In genomic region chr13:102232291-102232936, GRCm38 (mm10) we compare ENCODE assay signal across 9 mouse cellular contexts.
DNase-seq lines count a peak whose midpoint lies in the region; ATAC-seq lines count a peak whose summit lies in the region.
"Had no signal": no experiment of that assay in that cellular context is flagged by ENCODE, and none has a peak within 500 bp of the region (broad histone marks: within the 10 kb centered on the region; RNA-seq: fewer than 3 reads in every experiment).

No protein-coding gene starts in this region.

- ATAC-seq in kidney, embryonic 15.5 days (replicated peaks; ENCODE audit: low FRiP score), result no peak
- ATAC-seq in midbrain, embryonic 15.5 days (replicated peaks), result no peak

- no peaks in the 10 kb centered on the region for H3K27me3 ChIP-seq in kidney, embryonic 15.5 days
- H3K27me3 ChIP-seq in midbrain, embryonic 15.5 days (replicated peaks), result no peaks in the 10 kb centered on the region
- H3K27me3 ChIP-seq: neural tube, embryonic 12.5 days had no signal

- no peak overlapping the region for H3K4me3 ChIP-seq in kidney, embryonic 15.5 days (replicated peaks)
- no peak overlapping the region for H3K4me3 ChIP-seq in midbrain, embryonic 15.5 days
- H3K4me3 ChIP-seq: neural tube, embryonic 12.5 days had no signal

- H3K4me2 ChIP-seq in kidney, embryonic 15.5 days, result no peak overlapping the region
- no peak overlapping the region for H3K4me2 ChIP-seq in midbrain, embryonic 15.5 days
- H3K4me2 ChIP-seq: neural tube, embryonic 12.5 days had no signal

- no peaks in the 10 kb centered on the region for H3K9me3 ChIP-seq in kidney, embryonic 15.5 days (replicated peaks)
- no peaks in the 10 kb centered on the region for H3K9me3 ChIP-seq in midbrain, embryonic 15.5 days
- H3K9me3 ChIP-seq: neural tube, embryonic 12.5 days had no signal

- 0 out of 2 replicates have a peak overlapping the region, but pooled peaks have one; percentile 37 for H3K27ac ChIP-seq in kidney, embryonic 15.5 days
- no peak overlapping the region for H3K27ac ChIP-seq in midbrain, embryonic 15.5 days
- H3K27ac ChIP-seq: neural tube, embryonic 12.5 days had no signal

- H3K36me3 ChIP-seq in kidney, embryonic 15.5 days, result no peaks in the 10 kb centered on the region
- no peaks in the 10 kb centered on the region for H3K36me3 ChIP-seq in midbrain, embryonic 15.5 days (replicated peaks)
- H3K36me3 ChIP-seq: neural tube, embryonic 12.5 days had no signal

- WGBS in kidney, embryonic 15.5 days, result 64% methylated on average over 4 of the region's 4 CpGs
- 80% methylated on average over 4 of the region's 4 CpGs for WGBS in midbrain, embryonic 15.5 days

- H3K9ac ChIP-seq in kidney, embryonic 15.5 days, result no peak overlapping the region
- H3K9ac ChIP-seq in midbrain, embryonic 15.5 days, result no peak overlapping the region
- H3K9ac ChIP-seq: neural tube, embryonic 12.5 days had no signal

- H3K4me1 ChIP-seq in kidney, embryonic 15.5 days, result peaks cover 3% of the 10 kb centered on the region; the same call in 1 of the 2 replicates
- H3K4me1 ChIP-seq in midbrain, embryonic 15.5 days, result no peaks in the 10 kb centered on the region
- H3K4me1 ChIP-seq: neural tube, embryonic 12.5 days had no signal

- DNase-seq in adrenal gland, postnatal 10 days, result peak; percentile 6
- no peak for DNase-seq in adrenal gland, postnatal 4 days (ENCODE audit: low spot score in 2 of 2)
- DNase-seq in testis, postnatal 14 days (ENCODE audit: low spot score), result peak; percentile 48
- no peak for DNase-seq in testis, postnatal 10 days (ENCODE audit: low spot score)
- peak; percentile 61 for DNase-seq in urinary bladder, postnatal 14 days (ENCODE audit: low spot score)
- DNase-seq in frontal cortex, postnatal 25 days (ENCODE audit: low spot score in 2 of 2), result no peak

Comparison
In these comparisons a context has a peak if more than half of its experiments do, and no peak if none do; other contexts are left out.
1. DNase-seq: peak in adrenal gland, postnatal 10 days (single experiment), testis, postnatal 14 days (single experiment) and urinary bladder, postnatal 14 days (single experiment); none in adrenal gland, postnatal 4 days (0 of 2), testis, postnatal 10 days (single experiment) and frontal cortex, postnatal 25 days (0 of 2).